8 mouse cellular contexts compared by ENCODE assay signal in genomic region chr2:168980859-168981258, GRCm38 (mm10). TPM values are rescaled to one million over a fixed set of nuclear protein-coding genes. Genes with fewer than 3 reads are reported as not detected.
DNase-seq lines count a peak whose midpoint lies in the region; ATAC-seq and TF ChIP-seq lines count a peak whose summit lies in the region.

No protein-coding gene starts in this region.

- H3K9ac ChIP-seq in intestine, embryonic 15.5 days = no peak overlapping the region
- H3K9ac ChIP-seq in liver, embryonic 14.5 days (replicated peaks) = no peak overlapping the region

- no peak for TF ChIP-seq CTCF in brain, embryonic 14.5 days (IDR thresholded peaks at IDR 0.05; ENCODE audit: borderline replicate concordance, extremely low read depth, insufficient read depth, insufficient read length)
- TF ChIP-seq CTCF in liver, embryonic 14.5 days (IDR thresholded peaks at IDR 0.05; ENCODE audit: low read depth) = no peak

- peak; percentile 8 for DNase-seq in gastrocnemius, postnatal 25 days
- no peak for DNase-seq in gastrocnemius, postnatal 10 days
- DNase-seq in brain, embryonic 14.5 days (ENCODE audit: low read depth) = peak; percentile 86
- DNase-seq in heart, adult 11 months = peak; percentile 98
- DNase-seq in liver, embryonic 14.5 days (ENCODE audit: low read depth in 3 of 3, low spot score in 3 of 3) = peak; percentile 50 to 54 (median 51)
- peak; percentile 63 for DNase-seq in naive thymus-derived CD4-positive, alpha-beta T cell, adult 2 months (ENCODE audit: low read depth)
- DNase-seq in ovary, postnatal 14 days (ENCODE audit: low spot score) = no peak

- no peak overlapping the region for H3K27ac ChIP-seq in intestine, embryonic 15.5 days
- no peak overlapping the region for H3K27ac ChIP-seq in liver, embryonic 14.5 days

- H3K4me2 ChIP-seq in intestine, embryonic 15.5 days (replicated peaks) = no peak overlapping the region
- no peak overlapping the region; the same call in 1 of the 2 replicates for H3K4me2 ChIP-seq in liver, embryonic 14.5 days (ENCODE audit: low read depth)

- peak; percentile 74 for ATAC-seq in intestine, embryonic 15.5 days
- peak; percentile 82 for ATAC-seq in liver, embryonic 14.5 days (ENCODE audit: insufficient read depth)

- no peaks in the 10 kb centered on the region for H3K36me3 ChIP-seq in intestine, embryonic 15.5 days
- no peaks in the 10 kb centered on the region for H3K36me3 ChIP-seq in liver, embryonic 14.5 days (replicated peaks; ENCODE audit: control insufficient read depth, insufficient read depth, low read depth)

- 0 out of 2 replicates have a peak, but pooled peaks have one; percentile 6 for TF ChIP-seq POLR2A in brain, embryonic 14.5 days (IDR thresholded peaks at IDR 0.05; ENCODE audit: borderline replicate concordance, extremely low read depth, insufficient read depth, insufficient read length, poor library complexity, severe bottlenecking)

- no peak for TF ChIP-seq EP300 in liver, embryonic 14.5 days (IDR thresholded peaks at IDR 0.05; ENCODE audit: low read depth)

- H3K9me3 ChIP-seq in intestine, embryonic 15.5 days = no peaks in the 10 kb centered on the region
- H3K9me3 ChIP-seq in liver, embryonic 14.5 days (ENCODE audit: control insufficient read depth, low read length) = no peaks in the 10 kb centered on the region

- WGBS in intestine, embryonic 15.5 days = 55% methylated on average over 6 of the region's 6 CpGs
- 42% methylated on average over 6 of the region's 6 CpGs for WGBS in liver, embryonic 14.5 days (ENCODE audit: insufficient replicate concordance)

- no peaks in the 10 kb centered on the region for H3K27me3 ChIP-seq in intestine, embryonic 15.5 days (replicated peaks)
- no peaks in the 10 kb centered on the region for H3K27me3 ChIP-seq in liver, embryonic 14.5 days (ENCODE audit: control insufficient read depth, insufficient read depth, low read length)

- H3K4me3 ChIP-seq in intestine, embryonic 15.5 days (replicated peaks) = no peak overlapping the region
- peak overlapping the region in 1 of 2 experiments; percentile 21; a peak in 2 of 4 replicates for H3K4me3 ChIP-seq in liver, embryonic 14.5 days (ENCODE audit: insufficient read depth in 1 of 2, low read depth in 2 of 2, low read length in 2 of 2)

- no peaks in the 10 kb centered on the region for H3K4me1 ChIP-seq in intestine, embryonic 15.5 days (replicated peaks)
- H3K4me1 ChIP-seq in liver, embryonic 14.5 days (replicated peaks; ENCODE audit: control insufficient read depth in 2 of 2, insufficient read depth in 2 of 2, low read length in 1 of 2) = no peaks in the 10 kb centered on the region

RNA-seq across cellular contexts. Expression of gene Zfp64, which starts 25.5 kb away (rescaled TPM):
- total RNA-seq in gastrocnemius, postnatal 25 days (2021) = 1 to 10 TPM; 6.1 to 6.3 TPM
- total RNA-seq in gastrocnemius, postnatal 10 days (2021) = 10 to 100 TPM in 1 of 2 experiments, 1 to 10 TPM in 1; 9.0 to 10.8 TPM
- 34.7 and 37.9 TPM in 2 replicates for polyA plus RNA-seq in brain, embryonic 14.5 days (2012; rRNA removed)
- 29.3 and 31.9 TPM in 2 replicates for polyA plus RNA-seq in intestine, embryonic 15.5 days (2015; fragmentation: Nextera tagmentation; extraction: Ambion mirVana)
- 7.2 and 7.6 TPM in 2 replicates for polyA plus RNA-seq in liver, embryonic 14.5 days (2012; rRNA removed)
- polyA plus RNA-seq in liver, embryonic 14.5 days (2014; fragmentation: Nextera tagmentation; extraction: Ambion mirVana) = 7.1 and 9.4 TPM in 2 replicates

Comparison
In these comparisons a context has a peak if more than half of its experiments do, and no peak if none do; other contexts are left out.
1. DNase-seq: peak in gastrocnemius, postnatal 25 days (single experiment), brain, embryonic 14.5 days (single experiment), heart, adult 11 months (single experiment), liver, embryonic 14.5 days (3 of 3) and naive thymus-derived CD4-positive, alpha-beta T cell, adult 2 months (single experiment); none in gastrocnemius, postnatal 10 days (single experiment) and ovary, postnatal 14 days (single experiment).